Mouse (Mus musculus): Measurements from ENCODE around the gene Vmn1r59. TPM values are rescaled to one million over a fixed set of nuclear protein-coding genes. Genes with fewer than 3 reads are reported as not detected.
"Not testable (repeated sequence)": the region's sequence is repeated elsewhere in the genome, so short reads cannot be mapped to it uniquely, and the experiment has no call there.

Gene Vmn1r59
- polyA plus RNA-seq (2015; fragmentation: Nextera tagmentation; extraction: Ambion mirVana): not detected in 2 replicates

GRCm38 (mm10) chr7:5456674-5457073, at the start of gene Vmn1r59:
Vmn1r59 (minus strand) TSS chr7:5456774.
- H3K4me1 ChIP-seq: no peaks in the 10 kb centered on the region

GRCm38 (mm10) chr7:5493856-5494255, 37.3 kb upstream of the Vmn1r59 start, which contains the start of gene Vmn2r28:
Vmn2r28 (minus strand) TSS chr7:5493956.
- H3K4me1 ChIP-seq; H3K4me2 ChIP-seq (replicated peaks); H3K27me3 ChIP-seq; H3K36me3 ChIP-seq; H3K27ac ChIP-seq (replicated peaks); ATAC-seq (replicated peaks); H3K9ac ChIP-seq (replicated peaks); H3K4me3 ChIP-seq; H3K9me3 ChIP-seq: not testable (repeated sequence)

More at GRCm38 (mm10) chr7:5456674-5457073, at the start of gene Vmn1r59:
- Histone ChIP-seq H3K27ac (replicated peaks) (no peak within 1 kb of the TSS), H3K27me3 (no peaks in the 10 kb centered on the region), H3K9me3 (peaks cover 22% of the 10 kb centered on the region), H3K36me3 (no peaks in the 10 kb centered on the region), H3K4me2 (replicated peaks) (no peak within 1 kb of the TSS), H3K4me3 (no peak within 1 kb of the TSS), H3K9ac (replicated peaks) (no peak within 1 kb of the TSS)
- ATAC-seq (replicated peaks): no peak

GRCm38 (mm10) chr7:5454011-5454410, 2.6 kb downstream of the Vmn1r59 start:
- not testable (repeated sequence) for H3K4me3 ChIP-seq; H3K4me2 ChIP-seq (replicated peaks); H3K9ac ChIP-seq (replicated peaks); ATAC-seq (replicated peaks); H3K4me1 ChIP-seq; H3K36me3 ChIP-seq; H3K27ac ChIP-seq (replicated peaks); H3K27me3 ChIP-seq
- H3K9me3 ChIP-seq: peaks cover 17% of the 10 kb centered on the region
- 76% methylated on average over 3 of the region's 3 CpGs for WGBS

GRCm38 (mm10) chr7:5448627-5449026, 7.9 kb downstream of the Vmn1r59 start:
- Histone ChIP-seq H3K4me3 (no peak overlapping the region), H3K9me3 (peaks cover 7% of the 10 kb centered on the region), H3K4me2 (replicated peaks) (no peak overlapping the region), H3K9ac (replicated peaks) (no peak overlapping the region), H3K4me1 (no peaks in the 10 kb centered on the region), H3K27me3 (no peaks in the 10 kb centered on the region), H3K27ac (replicated peaks) (no peak overlapping the region), H3K36me3 (no peaks in the 10 kb centered on the region)
- no peak for ATAC-seq (replicated peaks)

GRCm38 (mm10) chr7:5413296-5413695, 43.3 kb downstream of the Vmn1r59 start, which contains the start of gene Vmn1r58:
Vmn1r58 (minus strand) TSS chr7:5413396.
- H3K27ac ChIP-seq (replicated peaks); H3K4me3 ChIP-seq; H3K4me1 ChIP-seq; H3K27me3 ChIP-seq; H3K9ac ChIP-seq (replicated peaks); H3K4me2 ChIP-seq (replicated peaks); ATAC-seq (replicated peaks); H3K36me3 ChIP-seq: not testable (repeated sequence)
- peaks cover 12% of the 10 kb centered on the region for H3K9me3 ChIP-seq

GRCm38 (mm10) chr7:5406201-5406600, 50.4 kb downstream of the Vmn1r59 start:
- Histone ChIP-seq H3K36me3 (no peaks in the 10 kb centered on the region), H3K9ac (replicated peaks) (no peak overlapping the region), H3K4me2 (replicated peaks) (no peak overlapping the region), H3K4me3 (no peak overlapping the region), H3K27ac (replicated peaks) (no peak overlapping the region), H3K27me3 (no peaks in the 10 kb centered on the region), H3K4me1 (no peaks in the 10 kb centered on the region), H3K9me3 (peaks cover 23% of the 10 kb centered on the region)
- ATAC-seq (replicated peaks): no peak
- WGBS: 52% methylated on average over 2 of the region's 2 CpGs

Other genes with a start within 250 kb of the Vmn1r59 start
- gene Vmn1r57, start 238.3 kb downstream of the Vmn1r59 start, polyA plus RNA-seq (2015; fragmentation: Nextera tagmentation; extraction: Ambion mirVana): not detected in 2 replicates
- gene Gm5065, start 106.2 kb downstream of the Vmn1r59 start, polyA plus RNA-seq (2015; fragmentation: Nextera tagmentation; extraction: Ambion mirVana): not detected in 2 replicates
- not detected in 2 replicates for gene Nlrp2, start 105.7 kb downstream of the Vmn1r59 start, polyA plus RNA-seq (2015; fragmentation: Nextera tagmentation; extraction: Ambion mirVana)
- not detected in 2 replicates for gene Vmn1r58, start 43.4 kb downstream of the Vmn1r59 start, polyA plus RNA-seq (2015; fragmentation: Nextera tagmentation; extraction: Ambion mirVana)
- gene Vmn2r28, start 37.2 kb upstream of the Vmn1r59 start, polyA plus RNA-seq (2015; fragmentation: Nextera tagmentation; extraction: Ambion mirVana): not detected in 2 replicates
- not detected in 2 replicates for gene Vmn1r60, start 90.5 kb upstream of the Vmn1r59 start, polyA plus RNA-seq (2015; fragmentation: Nextera tagmentation; extraction: Ambion mirVana)
- not detected in 2 replicates for gene Vmn1r61, start 156.5 kb upstream of the Vmn1r59 start, polyA plus RNA-seq (2015; fragmentation: Nextera tagmentation; extraction: Ambion mirVana)
- gene Vmn1r62, start 216.9 kb upstream of the Vmn1r59 start, polyA plus RNA-seq (2015; fragmentation: Nextera tagmentation; extraction: Ambion mirVana): not detected in 2 replicates

Data from forebrain, embryonic 15.5 days (tissue).